Mouse (Mus musculus) retina, postnatal 1 day (tissue): ENCODE measurements around the gene Cand1.
A peak's percentile ranks its signal among the peaks of the same experiment; 100 is the strongest.

ENCODE experiments used
- DNase-seq: peaks from one replicate; pipeline ENCODE4 v3.0.0-alpha.2; 2012

Cand1 gene

GRCm38 (mm10) chr10:119206309-119206932, 33.4 kb downstream of the Cand1 start:
- DNase-seq, result no peak

- no peak for DNase-seq
These were observed 34.6 kb downstream of the Cand1 start for GRCm38 (mm10) chr10:119205229-119205628.

- no peak for DNase-seq
These were observed 35.4 kb downstream of the Cand1 start for GRCm38 (mm10) chr10:119204334-119204946.

GRCm38 (mm10) chr10:119199864-119200263, 40.0 kb downstream of the Cand1 start:
- DNase-seq, result no peak

- DNase-seq, result no peak
These were observed 41.5 kb downstream of the Cand1 start for GRCm38 (mm10) chr10:119198186-119198880.

GRCm38 (mm10) chr10:119197621-119198150, 42.2 kb downstream of the Cand1 start:
- DNase-seq, result no peak

GRCm38 (mm10) chr10:119192598-119193372, 47.1 kb downstream of the Cand1 start:
- no peak for DNase-seq

GRCm38 (mm10) chr10:119187720-119188119, 52.1 kb downstream of the Cand1 start:
- DNase-seq, result no peak

GRCm38 (mm10) chr10:119169656-119170055, 70.2 kb downstream of the Cand1 start:
- no peak for DNase-seq

GRCm38 (mm10) chr10:119169237-119169636, 70.6 kb downstream of the Cand1 start:
- DNase-seq, result no peak

GRCm38 (mm10) chr10:119168791-119169190, 71.1 kb downstream of the Cand1 start:
- DNase-seq, result peak; percentile 75

- DNase-seq, result no peak
These were observed 72.0 kb downstream of the Cand1 start for GRCm38 (mm10) chr10:119167858-119168257.

- no peak for DNase-seq
These were observed 74.8 kb downstream of the Cand1 start for GRCm38 (mm10) chr10:119165051-119165450.

GRCm38 (mm10) chr10:119161820-119162382, 78.0 kb downstream of the Cand1 start:
- DNase-seq, result no peak

- DNase-seq, result no peak
These were observed 79.7 kb downstream of the Cand1 start for GRCm38 (mm10) chr10:119160161-119160560.

- no peak for DNase-seq
These were observed 90.6 kb downstream of the Cand1 start for GRCm38 (mm10) chr10:119149261-119149660.
